Mouse (Mus musculus): ENCODE results near the gene Foxk2. TPM values are rescaled to one million over a fixed set of nuclear protein-coding genes. Genes with fewer than 3 reads are reported as not detected.
"Not testable (repeated sequence)": the region's sequence is repeated elsewhere in the genome, so short reads cannot be mapped to it uniquely, and the experiment has no call there.

Gene Foxk2
- polyA plus RNA-seq, 1 experiment from 2014 or later = 7.8 TPM

- no peaks in the 10 kb centered on the region for H3K4me1 ChIP-seq
- H3K9me3 ChIP-seq = no peaks in the 10 kb centered on the region
- no peak for ATAC-seq (ENCODE audit: borderline replicate concordance, extremely low read depth, low FRiP score, low TSS enrichment)
- WGBS = 94% methylated on average over 5 of the region's 5 CpGs
- no peak overlapping the region for H3K4me3 ChIP-seq
- no peak overlapping the region for H3K9ac ChIP-seq
- H3K36me3 ChIP-seq = peaks cover 77% of the 10 kb centered on the region
- H3K4me2 ChIP-seq = no peak overlapping the region
- no peak overlapping the region for H3K27ac ChIP-seq
- no peaks in the 10 kb centered on the region for H3K27me3 ChIP-seq
Observed at GRCm38 (mm10) chr11:121294771-121295170, 35.0 kb downstream of the Foxk2 start.

DNA sequence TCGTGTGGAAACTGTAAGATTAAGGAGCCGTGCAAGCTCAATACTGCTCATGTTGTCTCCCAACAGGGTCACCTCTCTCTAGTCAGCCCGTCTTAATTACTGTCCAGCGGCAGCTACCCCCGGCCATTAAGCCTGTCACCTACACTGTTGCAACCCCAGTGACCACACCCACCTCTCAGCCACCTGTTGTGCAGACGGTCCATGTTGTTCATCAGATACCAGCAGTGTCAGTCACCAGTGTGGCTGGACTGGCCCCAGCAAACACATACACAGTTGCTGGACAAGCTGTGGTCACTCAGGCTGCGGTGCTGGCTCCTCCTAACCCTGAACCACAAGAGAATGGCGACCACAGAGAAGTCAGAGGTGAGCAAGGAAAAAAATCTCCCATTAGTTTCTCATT is 38.7 kb downstream of the Foxk2 start:
- no peak overlapping the region for H3K4me3 ChIP-seq
- H3K27me3 ChIP-seq = no peaks in the 10 kb centered on the region
- no peak overlapping the region for H3K4me2 ChIP-seq
- H3K27ac ChIP-seq = no peak overlapping the region
- H3K36me3 ChIP-seq = peaks cover 78% of the 10 kb centered on the region
- no peak overlapping the region for H3K9ac ChIP-seq
- no peaks in the 10 kb centered on the region for H3K4me1 ChIP-seq
- no peaks in the 10 kb centered on the region for H3K9me3 ChIP-seq
- WGBS = 87% methylated on average over 8 of the region's 8 CpGs
- no peak for ATAC-seq (ENCODE audit: borderline replicate concordance, extremely low read depth, low FRiP score, low TSS enrichment)

DNA sequence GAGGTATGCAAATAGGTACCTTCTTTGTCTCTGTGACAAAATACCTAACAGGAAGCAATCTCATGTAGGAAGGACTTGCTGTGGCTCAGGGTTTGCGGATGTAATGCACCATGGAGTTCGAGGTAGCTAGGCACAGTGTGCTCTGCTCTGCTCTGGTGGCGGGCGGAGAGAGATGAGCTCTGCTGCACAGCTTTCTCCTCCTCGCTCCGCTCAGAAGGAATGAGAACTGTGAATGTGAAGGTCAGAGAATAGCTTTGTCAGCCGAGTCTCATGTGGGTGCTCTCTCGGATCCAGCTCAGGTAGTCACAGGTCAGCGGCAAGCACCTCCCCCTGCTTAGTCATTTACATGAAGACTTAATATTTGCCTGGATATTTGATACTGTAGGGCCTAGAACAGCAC is 40.5 kb downstream of the Foxk2 start:
- 90% methylated on average over 9 of the region's 9 CpGs for WGBS
- H3K4me2 ChIP-seq = no peak overlapping the region
- no peak for ATAC-seq (ENCODE audit: borderline replicate concordance, extremely low read depth, low FRiP score, low TSS enrichment)
- no peak overlapping the region for H3K9ac ChIP-seq
- H3K4me3 ChIP-seq = no peak overlapping the region
- no peaks in the 10 kb centered on the region for H3K4me1 ChIP-seq
- H3K9me3 ChIP-seq = no peaks in the 10 kb centered on the region
- H3K36me3 ChIP-seq = peaks cover 83% of the 10 kb centered on the region
- H3K27me3 ChIP-seq = no peaks in the 10 kb centered on the region
- H3K27ac ChIP-seq = no peak overlapping the region

- no peak overlapping the region for H3K4me2 ChIP-seq
- no peak overlapping the region for H3K9ac ChIP-seq
- no peaks in the 10 kb centered on the region for H3K4me1 ChIP-seq
- ATAC-seq (ENCODE audit: borderline replicate concordance, extremely low read depth, low FRiP score, low TSS enrichment) = no peak
- WGBS = 91% methylated on average over 6 of the region's 6 CpGs
- H3K9me3 ChIP-seq = 0 out of 2 replicates have a peak, but pooled peaks cover under 1% of the 10 kb centered on the region
- H3K27me3 ChIP-seq = no peaks in the 10 kb centered on the region
- H3K4me3 ChIP-seq = no peak overlapping the region
- peaks cover 79% of the 10 kb centered on the region for H3K36me3 ChIP-seq
- H3K27ac ChIP-seq = no peak overlapping the region
Observed at GRCm38 (mm10) chr11:121305371-121305770, 45.6 kb downstream of the Foxk2 start.

DNA sequence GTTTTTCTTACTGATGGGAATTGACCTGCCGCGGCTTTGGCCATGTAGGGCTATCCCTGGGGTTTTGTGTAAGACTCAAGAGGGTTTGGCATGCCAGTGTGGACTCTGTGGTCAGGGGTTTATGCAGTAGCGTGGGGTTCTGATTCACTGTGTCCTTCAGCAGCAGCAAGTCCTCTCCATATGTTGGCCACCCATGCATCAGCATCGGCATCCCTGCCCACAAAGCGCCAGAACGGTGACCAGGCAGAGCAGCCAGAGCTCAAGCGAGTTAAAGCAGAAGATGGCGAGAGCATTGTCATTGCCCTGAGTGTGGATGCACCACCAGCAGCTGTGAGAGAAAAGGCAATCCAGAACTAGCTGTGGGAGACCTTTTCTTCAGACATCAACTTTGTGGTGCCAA is 46.8 kb downstream of the Foxk2 start:
- H3K27ac ChIP-seq = no peak overlapping the region
- no peak overlapping the region for H3K4me2 ChIP-seq
- 96% methylated on average over 8 of the region's 8 CpGs for WGBS
- peaks cover 73% of the 10 kb centered on the region for H3K36me3 ChIP-seq
- no peak for ATAC-seq (ENCODE audit: borderline replicate concordance, extremely low read depth, low FRiP score, low TSS enrichment)
- H3K27me3 ChIP-seq = no peaks in the 10 kb centered on the region
- H3K4me3 ChIP-seq = no peak overlapping the region
- H3K4me1 ChIP-seq = no peaks in the 10 kb centered on the region
- H3K9me3 ChIP-seq = 0 out of 2 replicates have a peak, but pooled peaks cover 3% of the 10 kb centered on the region
- H3K9ac ChIP-seq = no peak overlapping the region

DNA sequence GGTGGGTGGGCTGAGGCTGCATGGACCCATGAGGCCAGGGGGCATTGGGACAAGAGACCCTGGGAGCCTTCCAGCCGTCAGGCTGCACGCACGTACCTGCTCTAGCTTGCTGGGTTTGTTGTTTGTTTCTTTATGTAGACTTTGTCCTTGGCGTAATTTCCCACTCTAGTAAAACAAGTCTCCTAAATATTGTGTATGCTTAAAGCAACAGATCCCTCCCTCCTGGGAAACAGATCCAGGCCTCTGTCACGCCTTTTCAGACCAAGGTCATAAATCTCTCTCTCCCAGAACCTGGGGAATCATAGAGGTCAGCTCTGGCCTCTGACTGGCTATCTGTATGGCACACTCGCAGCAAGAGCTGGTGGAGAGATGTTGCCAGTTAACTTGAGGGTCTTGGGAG is 47.9 kb downstream of the Foxk2 start:
- H3K9ac ChIP-seq; H3K27me3 ChIP-seq; H3K4me3 ChIP-seq; H3K4me2 ChIP-seq; H3K4me1 ChIP-seq; H3K9me3 ChIP-seq; H3K27ac ChIP-seq; ATAC-seq (ENCODE audit: borderline replicate concordance, extremely low read depth, low FRiP score, low TSS enrichment): not testable (repeated sequence)
- WGBS = 86% methylated on average over 6 of the region's 6 CpGs
- peaks cover 63% of the 10 kb centered on the region for H3K36me3 ChIP-seq

- Histone ChIP-seq H3K27ac (no peak overlapping the region), H3K4me1 (no peaks in the 10 kb centered on the region), H3K4me3 (no peak overlapping the region), H3K27me3 (no peaks in the 10 kb centered on the region), H3K36me3 (peaks cover 57% of the 10 kb centered on the region), H3K4me2 (no peak overlapping the region), H3K9me3 (no peaks in the 10 kb centered on the region; the same call in 1 of the 2 replicates), H3K9ac (no peak overlapping the region)
- WGBS = 69% methylated on average over 1 of the region's 1 CpGs
- ATAC-seq (ENCODE audit: borderline replicate concordance, extremely low read depth, low FRiP score, low TSS enrichment) = no peak
Observed at GRCm38 (mm10) chr11:121326034-121326433, 66.2 kb downstream of the Foxk2 start.

GRCm38 (mm10) chr11:121326681-121327080 is 66.9 kb downstream of the Foxk2 start:
- Histone ChIP-seq H3K27me3 (no peaks in the 10 kb centered on the region), H3K36me3 (peaks cover 58% of the 10 kb centered on the region), H3K4me3 (no peak overlapping the region), H3K27ac (no peak overlapping the region), H3K4me2 (no peak overlapping the region), H3K9ac (no peak overlapping the region), H3K4me1 (no peaks in the 10 kb centered on the region), H3K9me3 (no peaks in the 10 kb centered on the region; the same call in 1 of the 2 replicates)
- 98% methylated on average over 5 of the region's 5 CpGs for WGBS
- ATAC-seq (ENCODE audit: borderline replicate concordance, extremely low read depth, low FRiP score, low TSS enrichment) = no peak

GRCm38 (mm10) chr11:121328206-121328605 is 68.4 kb downstream of the Foxk2 start:
- no peaks in the 10 kb centered on the region for H3K9me3 ChIP-seq
- ATAC-seq (ENCODE audit: borderline replicate concordance, extremely low read depth, low FRiP score, low TSS enrichment) = peak; percentile 11; the same call in 1 of the 2 replicates
- peaks cover 70% of the 10 kb centered on the region for H3K36me3 ChIP-seq
- no peaks in the 10 kb centered on the region for H3K4me1 ChIP-seq
- H3K9ac ChIP-seq = no peak overlapping the region
- WGBS = 94% methylated on average over 9 of the region's 9 CpGs
- H3K4me3 ChIP-seq = no peak overlapping the region
- no peak overlapping the region for H3K27ac ChIP-seq
- no peaks in the 10 kb centered on the region for H3K27me3 ChIP-seq
- no peak overlapping the region for H3K4me2 ChIP-seq

- Histone ChIP-seq H3K36me3 (peaks cover 71% of the 10 kb centered on the region), H3K4me1 (no peaks in the 10 kb centered on the region), H3K4me2 (no peak overlapping the region), H3K27me3 (no peaks in the 10 kb centered on the region), H3K9ac (no peak overlapping the region), H3K4me3 (no peak overlapping the region), H3K27ac (no peak overlapping the region), H3K9me3 (no peaks in the 10 kb centered on the region)
- ATAC-seq (ENCODE audit: borderline replicate concordance, extremely low read depth, low FRiP score, low TSS enrichment) = no peak
Observed at GRCm38 (mm10) chr11:121328619-121329018, 68.8 kb downstream of the Foxk2 start.

- Histone ChIP-seq H3K4me1 (no peaks in the 10 kb centered on the region), H3K9ac (no peak overlapping the region), H3K27ac (no peak overlapping the region), H3K4me3 (no peak overlapping the region), H3K4me2 (no peak overlapping the region), H3K36me3 (peaks cover 85% of the 10 kb centered on the region), H3K27me3 (no peaks in the 10 kb centered on the region), H3K9me3 (no peaks in the 10 kb centered on the region)
- ATAC-seq (ENCODE audit: borderline replicate concordance, extremely low read depth, low FRiP score, low TSS enrichment) = no peak
- 88% methylated on average over 3 of the region's 3 CpGs for WGBS
Observed at GRCm38 (mm10) chr11:121331641-121332040, 71.9 kb downstream of the Foxk2 start.

- no peak for ATAC-seq (ENCODE audit: borderline replicate concordance, extremely low read depth, low FRiP score, low TSS enrichment)
- H3K27me3 ChIP-seq = no peaks in the 10 kb centered on the region
- WGBS = 74% methylated on average over 1 of the region's 1 CpGs
Observed at GRCm38 (mm10) chr11:121339647-121340046, 79.9 kb downstream of the Foxk2 start.

GRCm38 (mm10) chr11:121340287-121340686 is 80.5 kb downstream of the Foxk2 start:
- WGBS = 78% methylated on average over 1 of the region's 1 CpGs
- Histone ChIP-seq H3K9ac (no peak overlapping the region), H3K36me3 (peaks cover 27% of the 10 kb centered on the region), H3K27ac (no peak overlapping the region), H3K4me3 (no peak overlapping the region), H3K9me3 (no peaks in the 10 kb centered on the region), H3K27me3 (no peaks in the 10 kb centered on the region), H3K4me1 (no peaks in the 10 kb centered on the region), H3K4me2 (no peak overlapping the region)
- no peak for ATAC-seq (ENCODE audit: borderline replicate concordance, extremely low read depth, low FRiP score, low TSS enrichment)

More at GRCm38 (mm10) chr11:121339647-121340046, 79.9 kb downstream of the Foxk2 start:
- Histone ChIP-seq H3K4me1 (no peaks in the 10 kb centered on the region), H3K36me3 (peaks cover 34% of the 10 kb centered on the region), H3K9me3 (no peaks in the 10 kb centered on the region), H3K4me3 (no peak overlapping the region), H3K9ac (no peak overlapping the region), H3K4me2 (no peak overlapping the region), H3K27ac (no peak overlapping the region)

Measured in lung, embryonic 15.5 days (tissue).